Mouse (Mus musculus) bone marrow macrophage, adult 2 months (primary cell): ENCODE measurements around the gene Zfp655. TPM values are rescaled to one million over a fixed set of nuclear protein-coding genes. Genes with fewer than 3 reads are reported as not detected.

Experiments
- H3K27ac ChIP-seq: 2 replicates; pipeline ENCODE4 v1.5.1; 2012; ENCODE audit warnings: low read depth, low read length; ENCODE audit not compliant: insufficient read depth
- H3K4me1 ChIP-seq: 2 replicates; pipeline ENCODE4 v1.6.1; 2012; ENCODE audit warnings: low read length; ENCODE audit not compliant: control insufficient read depth, insufficient read depth
- H3K4me3 ChIP-seq: 2 replicates; pipeline ENCODE4 v1.5.1; 2012; ENCODE audit warnings: mild to moderate bottlenecking, low read length, moderate library complexity; ENCODE audit not compliant: insufficient read depth
- CTCF ChIP-seq: IDR thresholded peaks from 2 replicates; pipeline ENCODE4 v1.5.1; 2012; ENCODE audit warnings: low read depth, mild to moderate bottlenecking, low read length, moderate library complexity
- POLR2A ChIP-seq: IDR thresholded peaks from 2 replicates; pipeline ENCODE4 v1.6.1; 2012; ENCODE audit warnings: mild to moderate bottlenecking, low read depth, low read length, borderline replicate concordance
- polyA plus RNA-seq: library from polyadenylated mRNA; stranded (reverse); fragments of >200 nt; gene quantifications from 2 replicates; pipeline ENCODE4 v1.2.4, GENCODE M21; 2012; ENCODE audit not compliant: missing spikeins, insufficient read depth, insufficient read length

Gene Zfp655
- 26.7 and 27.5 TPM in 2 replicates for polyA plus RNA-seq

DNA sequence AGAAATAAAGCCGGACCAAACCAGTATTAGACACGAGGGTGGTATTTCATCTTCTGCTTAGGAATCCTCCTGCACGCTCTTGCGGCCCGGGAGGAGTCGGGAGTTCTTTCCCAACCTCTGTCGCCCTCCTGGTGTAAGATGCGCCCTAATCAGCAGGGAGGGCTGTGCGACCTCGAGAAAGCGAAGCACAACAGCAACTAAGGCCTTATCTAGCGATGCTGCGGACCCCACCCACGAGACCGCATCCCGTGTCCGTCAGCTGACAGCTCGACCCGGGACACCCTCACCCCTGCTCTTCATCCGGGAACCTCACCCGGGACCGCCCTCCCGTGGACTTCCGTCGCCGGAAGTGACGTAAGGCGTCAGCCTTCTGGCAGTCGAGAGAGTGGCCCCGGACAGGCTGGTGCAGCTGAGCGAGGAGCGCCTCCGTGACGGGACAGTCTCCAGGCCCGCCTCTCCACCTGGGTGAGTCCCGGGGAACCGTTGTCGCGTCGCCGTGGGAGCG is at the start of gene Zfp655:
TSS of gene Zfp655 (plus strand) at position 349 of the 505 bp plus-strand sequence.
- Histone ChIP-seq H3K4me1 (peaks cover 8% of the 10 kb centered on the region; the same call in 1 of the 2 replicates), H3K27ac (peak within 1 kb of the TSS; percentile 92), H3K4me3 (peak within 1 kb of the TSS; percentile 68)
- TF ChIP-seq POLR2A: no peak
- no peak for TF ChIP-seq CTCF

DNA sequence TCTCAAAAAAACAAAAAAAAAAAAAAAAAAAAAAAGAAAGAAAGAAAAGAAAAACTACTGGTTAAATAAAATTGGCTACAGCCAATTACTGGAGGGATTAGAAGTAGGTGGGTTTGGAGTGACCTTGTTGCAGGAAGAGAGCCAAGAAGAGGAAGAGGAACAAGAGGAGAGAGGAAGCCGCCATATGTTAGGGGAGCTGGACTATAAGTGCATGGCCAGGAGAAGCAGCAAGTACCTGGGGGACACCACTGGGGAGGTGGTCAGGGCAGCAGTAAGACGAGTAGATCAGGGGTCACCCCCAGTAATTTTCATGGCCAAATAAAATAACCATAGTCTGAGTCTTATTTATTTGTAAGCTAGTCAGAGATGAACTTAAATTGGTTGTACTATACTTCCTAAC is 46.3 kb upstream of the Zfp655 start:
- Histone ChIP-seq H3K4me1 (peaks cover 16% of the 10 kb centered on the region), H3K27ac (0 out of 2 replicates have a peak overlapping the region, but pooled peaks have one; percentile 11), H3K4me3 (no peak overlapping the region)
- no peak for TF ChIP-seq POLR2A
- no peak for TF ChIP-seq CTCF

DNA sequence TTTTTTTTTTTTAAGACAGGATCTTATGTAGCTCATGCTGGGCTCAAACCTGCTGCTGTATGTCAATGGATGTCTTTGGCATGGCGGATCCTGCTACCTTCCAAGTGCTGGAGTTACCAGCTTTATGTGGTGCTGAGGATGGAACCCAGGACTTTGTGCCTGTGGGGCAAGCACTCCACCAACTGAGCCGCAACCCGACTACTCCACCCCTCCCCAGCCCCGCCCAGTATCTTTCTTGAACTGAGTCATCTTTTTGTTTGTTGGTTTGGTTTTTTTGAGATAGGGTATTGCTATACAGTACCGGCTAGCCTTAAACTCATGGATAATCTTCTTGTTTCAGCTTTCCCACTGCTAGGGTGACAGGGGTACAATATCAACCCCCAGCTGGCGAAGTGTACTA is 42.1 kb upstream of the Zfp655 start:
- H3K27ac ChIP-seq: no peak overlapping the region
- H3K4me3 ChIP-seq: no peak overlapping the region
- H3K4me1 ChIP-seq: peaks cover 20% of the 10 kb centered on the region
- TF ChIP-seq CTCF: no peak
- TF ChIP-seq POLR2A: no peak

DNA sequence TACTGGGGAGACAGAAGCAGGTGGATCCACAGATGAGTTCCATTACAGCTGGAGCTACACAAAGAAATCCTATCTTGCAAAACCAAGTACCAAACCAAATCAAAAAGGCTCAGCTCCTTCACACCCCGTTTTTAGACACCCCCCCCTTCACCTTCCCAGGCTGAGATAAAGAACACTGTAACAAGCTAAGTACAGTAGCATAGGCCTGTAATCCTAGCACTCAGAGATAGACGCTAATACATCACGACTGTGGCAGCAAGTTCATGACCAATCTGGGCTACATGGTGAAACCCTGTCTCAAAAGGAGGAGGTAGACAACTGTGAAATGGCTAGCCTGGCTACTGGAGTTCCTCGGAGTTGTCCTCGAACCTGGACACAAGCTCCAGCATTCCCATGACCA is 41.1 kb upstream of the Zfp655 start:
- Histone ChIP-seq H3K4me3 (peak overlapping the region; percentile 88), H3K27ac (peak overlapping the region; percentile 70; the same call in 1 of the 2 replicates), H3K4me1 (peaks cover 18% of the 10 kb centered on the region)
- TF ChIP-seq POLR2A (no peak), CTCF (no peak)

DNA sequence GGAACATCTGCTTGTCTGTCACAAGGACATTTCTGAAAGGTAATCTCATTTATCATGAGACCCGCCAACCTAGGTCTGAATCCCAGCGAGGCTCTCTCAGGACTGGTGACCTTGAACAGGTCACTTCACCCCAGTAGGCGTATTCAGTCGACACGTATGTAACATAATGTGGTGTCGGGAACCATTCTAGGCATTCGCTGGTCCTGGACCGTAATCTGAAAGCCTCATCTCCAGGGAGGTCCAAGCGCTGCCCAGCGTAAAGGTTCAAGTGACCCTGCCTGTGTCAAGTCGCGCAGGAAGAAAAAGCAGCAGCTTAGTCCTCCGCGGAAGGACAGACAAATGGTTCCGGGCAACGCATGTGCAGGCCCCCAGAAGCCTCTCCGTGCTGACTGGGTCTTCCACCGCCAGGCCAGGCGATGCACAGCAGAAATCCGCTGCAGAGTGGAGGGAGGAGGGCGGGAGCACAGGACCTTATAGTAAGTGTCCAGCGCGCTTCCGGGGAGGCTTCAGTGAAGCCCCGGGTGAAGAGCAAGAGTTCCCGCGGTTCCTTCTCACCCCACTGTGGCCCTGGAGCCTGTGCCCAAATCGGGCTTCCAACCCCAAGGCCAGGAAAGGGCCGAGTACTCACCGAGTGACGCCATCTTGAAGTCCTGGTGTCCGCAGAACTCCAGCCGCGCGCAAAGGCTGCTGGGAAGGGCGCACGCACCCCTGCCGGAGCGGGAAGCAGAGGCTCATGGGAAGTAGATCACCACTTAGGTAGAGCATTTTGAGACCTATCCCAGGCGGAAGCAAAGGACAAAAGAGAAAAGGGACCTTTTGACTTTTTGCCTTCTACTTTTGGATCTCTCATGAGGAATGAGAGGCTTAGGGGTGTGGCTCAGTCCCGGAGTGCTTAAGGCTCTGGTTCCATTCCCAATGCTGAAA is 40.4 kb upstream of the Zfp655 start:
- Histone ChIP-seq H3K27ac (peak overlapping the region; percentile 70), H3K4me3 (peak overlapping the region; percentile 88), H3K4me1 (peaks cover 16% of the 10 kb centered on the region)
- TF ChIP-seq CTCF: no peak
- TF ChIP-seq POLR2A: 0 out of 2 replicates have a peak, but pooled peaks have one; percentile 37

DNA sequence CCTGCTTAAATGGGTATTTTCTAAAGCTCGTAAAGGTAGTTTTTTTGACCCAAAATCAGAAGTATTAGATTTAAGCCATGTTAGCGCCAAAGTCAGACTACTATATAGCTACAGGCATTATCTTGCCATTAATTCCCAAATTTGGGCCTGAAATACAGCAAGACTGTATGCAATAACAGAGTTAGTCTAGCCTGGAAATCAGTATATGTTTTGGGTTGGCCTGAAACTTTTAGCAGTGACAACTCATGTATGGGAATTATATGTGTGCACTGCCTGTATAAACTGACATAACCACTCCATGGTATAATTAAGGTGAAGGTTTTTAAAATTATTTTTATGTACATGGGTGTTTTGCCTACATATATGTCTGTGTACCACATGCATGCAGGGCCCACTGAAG is 39.6 kb upstream of the Zfp655 start, which contains the start of gene Atp5j2:
TSS of gene Atp5j2 (minus strand) at position 101 of the 400 bp plus-strand sequence.
- TF ChIP-seq POLR2A (no peak), CTCF (no peak)
- Histone ChIP-seq H3K4me1 (peaks cover 16% of the 10 kb centered on the region), H3K27ac (peak within 1 kb of the TSS; percentile 70), H3K4me3 (peak within 1 kb of the TSS; percentile 88)

DNA sequence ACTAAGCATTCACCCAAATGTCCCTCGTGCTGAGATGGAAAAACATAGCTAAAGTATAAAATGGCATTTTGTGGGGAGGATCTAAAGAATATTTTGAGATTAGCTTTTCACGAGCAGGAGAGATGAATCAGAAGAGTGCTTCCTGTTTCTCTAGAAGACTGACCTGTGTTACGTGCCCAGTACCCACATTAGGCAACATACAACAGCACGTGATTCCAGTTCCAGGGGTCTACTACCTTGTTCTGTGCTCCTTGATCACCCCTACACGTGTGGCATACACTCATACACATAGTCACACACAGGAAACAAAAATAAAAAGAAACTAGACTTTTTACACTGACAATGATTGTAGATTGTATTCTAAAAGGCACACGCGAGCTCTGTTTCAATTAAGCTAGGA is 31.1 kb upstream of the Zfp655 start:
- TF ChIP-seq POLR2A (no peak), CTCF (no peak)
- Histone ChIP-seq H3K27ac (no peak overlapping the region), H3K4me3 (peak overlapping the region; percentile 56), H3K4me1 (peaks cover 11% of the 10 kb centered on the region)

DNA sequence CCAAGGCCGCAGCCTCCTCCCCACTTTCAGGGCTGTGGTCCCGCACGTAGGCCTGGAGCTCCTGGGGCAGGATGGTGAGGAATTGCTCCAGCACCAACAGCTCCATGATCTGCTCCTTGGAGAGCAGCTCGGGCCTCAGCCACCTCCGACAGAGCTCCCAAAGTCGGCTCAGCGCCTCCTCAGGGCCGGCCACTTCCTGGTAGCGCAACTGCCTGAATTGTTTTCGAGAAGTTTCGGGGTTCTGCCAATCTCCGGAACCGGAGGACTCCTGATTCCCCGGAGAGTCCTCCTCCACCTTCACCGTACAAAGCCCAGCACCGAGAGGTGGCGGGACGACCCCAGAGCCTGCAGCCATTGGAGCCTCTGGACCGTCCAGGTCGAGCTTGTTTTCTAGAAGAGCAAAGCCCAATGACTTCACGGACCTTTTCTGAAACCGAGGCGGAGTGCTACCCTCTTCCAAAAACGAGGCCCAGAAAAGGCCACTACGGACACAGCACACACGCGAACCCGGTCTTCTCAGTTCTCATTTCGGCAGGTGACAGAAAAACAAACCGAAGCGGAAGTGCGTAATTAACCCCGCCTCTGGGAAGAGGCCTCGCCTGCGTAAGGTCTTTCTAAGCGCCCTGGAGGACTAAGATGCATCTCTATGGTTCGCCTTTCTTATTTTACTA is 30.1 kb upstream of the Zfp655 start, which contains the start of gene Zkscan14:
TSS of gene Zkscan14 (minus strand) at position 548 of the 671 bp plus-strand sequence.
- peak; percentile 14; the same call in 1 of the 2 replicates for TF ChIP-seq CTCF
- TF ChIP-seq POLR2A: no peak
- H3K4me1 ChIP-seq: peaks cover 15% of the 10 kb centered on the region
- peak within 1 kb of the TSS; percentile 77 for H3K4me3 ChIP-seq
- peak within 1 kb of the TSS; percentile 88 for H3K27ac ChIP-seq

DNA sequence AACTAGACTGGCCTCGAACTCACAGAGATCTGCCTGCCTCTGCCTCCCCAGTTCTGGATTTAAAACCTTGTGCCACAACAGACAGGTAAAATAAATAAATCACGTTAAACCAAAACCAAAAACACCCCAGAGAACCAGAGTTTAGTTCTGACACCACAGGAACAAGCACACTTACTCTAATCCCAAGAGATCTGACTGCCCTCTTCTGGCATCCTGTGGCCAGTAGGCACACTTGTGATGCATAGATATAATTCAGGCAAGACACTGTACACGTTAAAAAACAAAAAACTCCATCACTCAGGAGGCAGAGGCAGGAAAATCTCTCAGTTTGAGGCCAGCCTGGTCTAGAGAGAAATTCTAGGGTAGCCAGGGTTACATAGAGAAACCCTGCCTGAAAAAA is 29.1 kb upstream of the Zfp655 start:
- Histone ChIP-seq H3K4me1 (peaks cover 15% of the 10 kb centered on the region), H3K4me3 (no peak overlapping the region), H3K27ac (no peak overlapping the region)
- TF ChIP-seq CTCF (no peak), POLR2A (no peak)
